Mouse (Mus musculus) embryonic facial prominence, embryonic 11.5 days (tissue): ENCODE data around the gene Zfyve9. TPM values are rescaled to one million over a fixed set of nuclear protein-coding genes. Genes with fewer than 3 reads are reported as not detected.

Source experiments
- ATAC-seq: fragments of 200-750 bp; cut with Nextera tagmentation; replicated peaks from 2 replicates; pipeline ENCODE4 v1.8.0; 2017; ENCODE audit warnings: low read depth; ENCODE audit not compliant: insufficient number of reproducible peaks, low FRiP score, low TSS enrichment
- DNase-seq: peaks from one replicate; pipeline ENCODE4 v3.0.0-alpha.2; 2015; ENCODE audit warnings: low spot score
- H3K27ac ChIP-seq: fragments of 300-500 bp; sonication (generic); replicated peaks from 2 replicates; pipeline ENCODE4 v1.5.1; 2014; ENCODE audit warnings: mild to moderate bottlenecking, low read depth, low read length, control low read depth
- H3K27me3 ChIP-seq: fragments of 300-500 bp; sonication (generic); 2 replicates; pipeline ENCODE4 v1.6.1; 2014; ENCODE audit warnings: mild to moderate bottlenecking, low read length, moderate library complexity, mixed read lengths; ENCODE audit not compliant: control insufficient read depth, insufficient read depth
- H3K36me3 ChIP-seq: fragments of 300-500 bp; sonication (generic); replicated peaks from 2 replicates; pipeline ENCODE4 v1.6.1; 2014; ENCODE audit warnings: low read depth, mild to moderate bottlenecking, low read length, moderate library complexity, mixed read lengths; ENCODE audit not compliant: control insufficient read depth, insufficient read depth
- H3K4me1 ChIP-seq: fragments of 300-500 bp; sonication (generic); 2 replicates; pipeline ENCODE4 v1.6.1; 2014; ENCODE audit warnings: low read length, mixed read lengths; ENCODE audit not compliant: control insufficient read depth, insufficient read depth
- H3K4me2 ChIP-seq: fragments of 300-500 bp; sonication (generic); 2 replicates; pipeline ENCODE4 v1.6.1; 2014; ENCODE audit warnings: low read depth, mild to moderate bottlenecking, control low read depth, low read length, moderate library complexity
- H3K4me3 ChIP-seq: fragments of 300-500 bp; sonication (generic); 2 replicates; pipeline ENCODE4 v1.5.1; 2014; ENCODE audit warnings: low read depth, low read length, control low read depth
- H3K9ac ChIP-seq: fragments of 300-500 bp; sonication (generic); replicated peaks from 2 replicates; pipeline ENCODE4 v1.6.1; 2014; ENCODE audit warnings: mild to moderate bottlenecking, control low read depth, low read length
- H3K9me3 ChIP-seq: fragments of 300-500 bp; sonication (generic); replicated peaks from 2 replicates; pipeline ENCODE4 v1.6.1; 2016; ENCODE audit warnings: mild to moderate bottlenecking, low read length, inconsistent platforms, mixed read lengths; ENCODE audit not compliant: control insufficient read depth
- WGBS: fragments of 180-500 bp; shearing (Covaris S2); extraction: QIAGEN DNeasy Blood & Tissue Kit; methylation state at CpG from one replicate; pipeline ENCODE4 v1.1.7; 2014; 5-methylcytosine and 5-hydroxymethylcytosine counted together
- polyA plus RNA-seq: library from polyadenylated mRNA; unstranded; fragments of >200 nt; fragmentation: Nextera tagmentation; extraction: Ambion mirVana; gene quantifications from 2 replicates; pipeline ENCODE4 v1.2.1, GENCODE M21; 2014

Gene Zfyve9
- polyA plus RNA-seq, 1 experiment from 2014 or later, result 3.8 TPM

DNA sequence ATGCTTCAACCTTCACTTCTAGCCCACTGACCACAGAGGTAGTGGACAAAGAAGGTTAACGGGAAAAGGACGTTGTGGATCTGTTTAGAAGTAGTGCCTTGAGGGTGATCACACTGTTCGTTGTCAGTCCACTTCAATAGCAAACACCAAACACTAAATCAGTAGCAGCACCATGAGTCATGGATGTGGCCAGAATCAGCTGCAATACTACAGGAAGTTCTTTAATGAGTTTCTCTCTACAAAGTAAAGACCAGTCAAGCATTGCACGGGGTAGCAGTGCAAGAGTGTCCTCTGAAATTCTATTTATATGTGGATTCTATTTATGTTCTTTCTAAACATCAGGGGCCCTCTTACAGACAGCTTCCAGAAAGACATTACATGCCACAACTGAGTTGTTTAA lies 182.3 kb downstream of the Zfyve9 start:
- Histone ChIP-seq H3K27me3 (no peaks in the 10 kb centered on the region), H3K4me2 (no peak overlapping the region), H3K4me3 (no peak overlapping the region), H3K9ac (no peak overlapping the region), H3K4me1 (no peaks in the 10 kb centered on the region), H3K36me3 (peaks cover 3% of the 10 kb centered on the region), H3K9me3 (no peaks in the 10 kb centered on the region), H3K27ac (no peak overlapping the region)
- no peak for DNase-seq
- 89% methylated on average over 4 of the region's 4 CpGs for WGBS
- no peak for ATAC-seq

DNA sequence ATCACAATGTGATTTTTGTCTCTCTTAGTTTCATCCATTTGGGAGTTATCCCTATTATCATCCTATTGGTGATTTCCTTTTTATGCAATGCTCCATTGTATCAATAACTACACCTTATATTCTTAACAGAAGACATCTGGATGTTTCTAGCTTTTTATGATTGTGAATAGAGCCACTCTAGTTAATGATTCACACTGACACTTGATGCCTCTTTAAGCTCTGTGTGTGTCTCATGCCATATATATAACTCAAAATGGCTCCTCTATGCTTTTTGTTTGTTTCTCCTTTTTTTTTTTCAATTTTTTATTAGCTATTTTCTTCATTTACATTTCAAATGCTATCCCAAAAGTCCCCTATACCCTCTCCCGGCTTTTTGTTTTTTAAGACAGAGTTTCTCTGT lies 184.8 kb downstream of the Zfyve9 start:
- H3K9ac ChIP-seq, result no peak overlapping the region
- ATAC-seq, result no peak
- no peaks in the 10 kb centered on the region for H3K4me1 ChIP-seq
- no peak overlapping the region for H3K27ac ChIP-seq
- no peaks in the 10 kb centered on the region for H3K36me3 ChIP-seq
- DNase-seq, result no peak
- 94% methylated on average over 1 of the region's 1 CpGs for WGBS
- no peaks in the 10 kb centered on the region for H3K27me3 ChIP-seq
- no peak overlapping the region for H3K4me3 ChIP-seq
- no peak overlapping the region for H3K4me2 ChIP-seq
- no peaks in the 10 kb centered on the region for H3K9me3 ChIP-seq

DNA sequence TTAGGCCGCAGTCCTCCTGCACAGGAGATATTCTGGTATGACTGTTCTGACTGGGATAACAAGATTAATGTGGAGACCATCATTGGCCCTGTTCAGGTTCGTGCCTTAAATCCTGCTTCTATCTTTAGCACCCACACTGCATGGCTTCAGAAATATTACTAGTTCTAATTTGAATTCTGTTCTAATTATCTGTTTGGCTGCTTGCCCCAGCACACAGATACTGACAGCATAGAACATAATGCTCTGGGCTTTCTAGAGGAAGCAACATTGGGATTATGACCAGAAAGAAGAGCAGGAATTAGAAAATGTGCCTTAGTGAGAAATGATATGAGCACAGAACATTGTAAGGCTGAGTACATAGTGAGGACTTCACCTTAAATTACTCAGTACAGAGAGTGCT lies 187.2 kb downstream of the Zfyve9 start:
- Histone ChIP-seq H3K4me2 (no peak overlapping the region), H3K4me1 (no peaks in the 10 kb centered on the region), H3K9me3 (no peaks in the 10 kb centered on the region), H3K27ac (no peak overlapping the region), H3K4me3 (no peak overlapping the region), H3K27me3 (no peaks in the 10 kb centered on the region), H3K36me3 (no peaks in the 10 kb centered on the region), H3K9ac (no peak overlapping the region)
- DNase-seq (no peak), ATAC-seq (no peak)
- WGBS, result 91% methylated on average over 2 of the region's 2 CpGs

Other genes starting within 250 kb of the Zfyve9 start
- gene Prpf38a, start 201.5 kb downstream of the Zfyve9 start, polyA plus RNA-seq, result 126 and 138 TPM in 2 replicates
- 17.6 and 21.1 TPM in 2 replicates for gene Orc1, start 201.4 kb downstream of the Zfyve9 start, polyA plus RNA-seq
- 22.1 and 28.4 TPM in 2 replicates for gene Cc2d1b, start 160.9 kb downstream of the Zfyve9 start, polyA plus RNA-seq
- gene 3110021N24Rik, start 61.1 kb downstream of the Zfyve9 start, polyA plus RNA-seq, result 0.80 and 1.2 TPM in 2 replicates
- gene Btf3l4, start 52.8 kb upstream of the Zfyve9 start, polyA plus RNA-seq, result 253 and 305 TPM in 2 replicates
- 120 and 130 TPM in 2 replicates for gene Txndc12, start 53.8 kb upstream of the Zfyve9 start, polyA plus RNA-seq
- 55.5 and 58.1 TPM in 2 replicates for gene Kti12, start 67.0 kb upstream of the Zfyve9 start, polyA plus RNA-seq
- 0.69 and 0.99 TPM in 2 replicates for gene A730015C16Rik, start 67.8 kb upstream of the Zfyve9 start, polyA plus RNA-seq
- gene Rab3b, start 98.3 kb upstream of the Zfyve9 start, polyA plus RNA-seq, result 24.9 and 28.0 TPM in 2 replicates
- 56.4 and 66.3 TPM in 2 replicates for gene Nrd1, start 219.9 kb upstream of the Zfyve9 start, polyA plus RNA-seq